Mouse (Mus musculus) CD4-positive, CD25-positive, alpha-beta regulatory T cell, adult 4 months (primary cell): ENCODE data around the gene Stk17b. TPM values are rescaled to one million over a fixed set of nuclear protein-coding genes. Genes with fewer than 3 reads are reported as not detected.

Experiments
- ATAC-seq: one replicate; pipeline ENCODE4 v1.8.0; 2017
- polyA plus RNA-seq, 2 experiments: library from polyadenylated mRNA; unstranded; fragments of 100-300 nt; shearing (Covaris generic); gene quantifications; one replicate each; pipeline ENCODE4 v1.2.1; 2017

The Stk17b gene
- polyA plus RNA-seq: 100 to 1,000 TPM; 437 to 460 TPM

- peak; percentile 84 for ATAC-seq
Measured at GRCm38 (mm10) chr1:53784721-53785418, at the start of gene Stk17b. Gene Stk17b (minus strand): TSS chr1:53785224.

GRCm38 (mm10) chr1:53830286-53830685 is 45.3 kb upstream of the Stk17b start:
- ATAC-seq: no peak

- ATAC-seq: no peak
Measured at GRCm38 (mm10) chr1:53829089-53829488, 44.1 kb upstream of the Stk17b start.

- ATAC-seq: peak; percentile 36
Measured at GRCm38 (mm10) chr1:53824446-53825337, 39.7 kb upstream of the Stk17b start.

GRCm38 (mm10) chr1:53823687-53824445 is 38.8 kb upstream of the Stk17b start:
- peak; percentile 92 for ATAC-seq

- no peak for ATAC-seq
Measured at GRCm38 (mm10) chr1:53821983-53822382, 37.0 kb upstream of the Stk17b start.

- no peak for ATAC-seq
Measured at GRCm38 (mm10) chr1:53820041-53820632, 35.1 kb upstream of the Stk17b start.

- ATAC-seq: no peak
Measured at GRCm38 (mm10) chr1:53818072-53818862, 33.2 kb upstream of the Stk17b start.

GRCm38 (mm10) chr1:53816353-53816752 is 31.3 kb upstream of the Stk17b start:
- ATAC-seq: no peak

GRCm38 (mm10) chr1:53814077-53814705 is 29.2 kb upstream of the Stk17b start:
- ATAC-seq: peak; percentile 65

- ATAC-seq: no peak
Measured at GRCm38 (mm10) chr1:53811919-53812318, 26.9 kb upstream of the Stk17b start.

GRCm38 (mm10) chr1:53808229-53808628 is 23.2 kb upstream of the Stk17b start:
- peak; percentile 98 for ATAC-seq

- peak; percentile 65 for ATAC-seq
Measured at GRCm38 (mm10) chr1:53797811-53798210, 12.8 kb upstream of the Stk17b start.

- ATAC-seq: peak; percentile 80
Measured at GRCm38 (mm10) chr1:53797074-53797473, 12.1 kb upstream of the Stk17b start.

- ATAC-seq: no peak
Measured at GRCm38 (mm10) chr1:53796271-53796670, 11.2 kb upstream of the Stk17b start.

GRCm38 (mm10) chr1:53795591-53795990 is 10.6 kb upstream of the Stk17b start:
- no peak for ATAC-seq

GRCm38 (mm10) chr1:53795081-53795480 is 10.1 kb upstream of the Stk17b start:
- peak; percentile 27 for ATAC-seq

- no peak for ATAC-seq
Measured at GRCm38 (mm10) chr1:53794279-53794678, 9.3 kb upstream of the Stk17b start.

GRCm38 (mm10) chr1:53791343-53791742 is 6.3 kb upstream of the Stk17b start:
- peak; percentile 93 for ATAC-seq

- ATAC-seq: peak; percentile 58
Measured at GRCm38 (mm10) chr1:53784291-53784720, 718 bp downstream of the Stk17b start.

- ATAC-seq: no peak
Measured at GRCm38 (mm10) chr1:53782956-53783355, 2.1 kb downstream of the Stk17b start.
